ENCODE assay signal across 7 mouse cellular contexts in genomic region chr9:70263735-70264134, GRCm38 (mm10). TPM values are rescaled to one million over a fixed set of nuclear protein-coding genes. Genes with fewer than 3 reads are reported as not detected.
DNase-seq lines count a peak whose midpoint lies in the region; ATAC-seq and TF ChIP-seq lines count a peak whose summit lies in the region.

No protein-coding gene starts in this region.

- H3K27me3 ChIP-seq in Patski = no peaks in the 10 kb centered on the region
- H3K27me3 ChIP-seq in kidney, embryonic 16.5 days (ENCODE audit: insufficient read depth, low read length) = no peaks in the 10 kb centered on the region

- CTCF ChIA-PET in Patski (lab: Charles Lee) = interaction anchor here (1.3 kb wide), 1 partner anchor 12 kb away, joined by 3 read pairs; no protein-coding TSS in a partner anchor

- H3K36me3 ChIP-seq in kidney, embryonic 16.5 days (ENCODE audit: insufficient read depth, low read length) = no peaks in the 10 kb centered on the region

- H3K27ac ChIP-seq in kidney, embryonic 16.5 days (ENCODE audit: low read length) = peak overlapping the region; percentile 63

- H3K4me2 ChIP-seq in kidney, embryonic 16.5 days (replicated peaks; ENCODE audit: low read depth, low read length) = no peak overlapping the region

- 0 out of 2 replicates have a peak overlapping the region, but pooled peaks have one; percentile 2 for H3K9ac ChIP-seq in kidney, embryonic 16.5 days (replicated peaks; ENCODE audit: low read length)

- POLR2A ChIA-PET in Patski (lab: Charles Lee) = interaction anchor here (0.6 to 1.0 kb wide), 2 partner anchors 28 to 30 kb away, joined by 3 read pairs; no protein-coding TSS in a partner anchor

- TF ChIP-seq CTCF in Patski (IDR thresholded peaks at IDR 0.05) = no peak

- WGBS in kidney, embryonic 16.5 days = 42% methylated on average over 7 of the region's 7 CpGs

- in situ Hi-C loops in Patski (cut with MboI; ENCODE audit: low pct_unique_long_range_greater_than_20kb) = no loop called here

- peak; percentile 66 for DNase-seq in Muller cell, postnatal 12 days (ENCODE audit: inconsistent ontology term)
- no peak for DNase-seq in Patski (ENCODE audit: low read depth, low spot score)
- peak; percentile 62 for DNase-seq in heart, adult 8-10 months (ENCODE audit: low spot score)
- DNase-seq in frontal cortex, postnatal 10 days (ENCODE audit: low spot score in 2 of 2) = no peak
- DNase-seq in layer of hippocampus, adult 18-20 months (ENCODE audit: low spot score in 2 of 2) = no peak
- DNase-seq in spleen, postnatal 14 days (ENCODE audit: low spot score in 2 of 2) = no peak

- H3K9me3 ChIP-seq in kidney, embryonic 16.5 days (ENCODE audit: low read length) = no peaks in the 10 kb centered on the region

- H3K4me1 ChIP-seq in kidney, embryonic 16.5 days (ENCODE audit: insufficient read depth, low read length) = peaks cover 51% of the 10 kb centered on the region

- H3K4me3 ChIP-seq in kidney, embryonic 16.5 days (ENCODE audit: low read length) = no peak overlapping the region

- ATAC-seq in Patski = peak; percentile 15
- ATAC-seq in kidney, embryonic 16.5 days (ENCODE audit: low FRiP score, low TSS enrichment) = no peak

RNA-seq across cellular contexts. Expression of gene Myo1e, which starts 56.6 kb away (rescaled TPM):
- 78.5 TPM for polyA plus RNA-seq in Patski (2021)
- 10 to 100 TPM in 2 of 4 experiments, 1 to 10 TPM in 2; 8.0 to 10.3 (median 9.1) TPM for total RNA-seq in heart, adult 8-10 months (2022)
- polyA plus RNA-seq in kidney, embryonic 16.5 days (2015; fragmentation: Nextera tagmentation; extraction: Ambion mirVana) = 26.4 and 27.8 TPM in 2 replicates
- total RNA-seq in layer of hippocampus, adult 18-20 months (2021) = 1 to 10 TPM; 9.0 to 9.6 TPM

Comparison
In these comparisons a context has a peak if more than half of its experiments do, and no peak if none do; other contexts are left out.
1. DNase-seq: peak in Muller cell, postnatal 12 days (single experiment) and heart, adult 8-10 months (single experiment); none in Patski (single experiment), frontal cortex, postnatal 10 days (0 of 2), layer of hippocampus, adult 18-20 months (0 of 2) and spleen, postnatal 14 days (0 of 2).